Mouse (Mus musculus): ENCODE data around the gene L3hypdh.

DNA sequence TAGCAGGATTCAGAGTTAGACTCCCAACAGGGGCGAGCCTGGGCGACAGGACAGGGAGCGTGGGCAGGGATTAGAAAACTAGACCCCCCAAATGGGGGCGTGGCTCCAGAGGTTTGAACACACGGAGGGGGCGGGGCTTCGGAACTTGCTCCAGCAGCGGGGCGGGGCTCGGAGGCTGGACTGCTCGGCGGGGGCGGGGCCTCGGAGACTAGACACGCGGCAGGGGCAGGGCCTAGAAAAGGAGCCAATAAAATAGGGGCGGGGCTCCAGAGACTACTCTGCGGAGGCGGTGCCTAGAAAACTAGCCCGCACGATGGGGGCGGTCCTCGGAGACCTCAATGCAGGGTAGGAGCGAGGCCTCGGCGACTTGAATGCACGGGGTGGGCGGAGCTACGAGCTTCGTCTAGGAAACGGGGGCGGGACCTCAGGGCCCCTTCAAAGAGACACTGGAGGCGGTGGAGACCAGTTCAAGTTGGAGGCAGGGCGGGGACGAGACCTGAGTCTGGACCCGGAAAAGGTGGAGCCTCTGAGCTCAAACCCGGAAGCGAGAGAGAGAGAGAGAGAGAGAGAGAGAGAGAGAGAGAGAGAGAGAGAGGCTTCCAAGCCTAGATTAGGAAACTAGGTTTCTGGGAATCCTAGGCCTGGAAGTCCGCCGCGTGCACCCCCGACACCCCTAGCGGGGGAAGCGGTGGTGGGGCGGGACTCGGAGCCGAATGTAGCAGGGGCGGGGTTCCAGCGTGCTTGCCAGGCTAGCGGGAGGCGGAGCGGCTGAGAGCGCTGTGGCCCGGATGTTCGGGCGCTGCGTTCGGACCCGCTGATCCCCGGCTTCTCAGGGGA, at the start of gene L3hypdh, which contains the start of gene Jkamp:
- TF ChIP-seq CTCF (IDR thresholded peaks at IDR 0.05; ENCODE audit: insufficient read depth, low read length) (no peak), POLR2A (IDR thresholded peaks at IDR 0.05; ENCODE audit: borderline replicate concordance, extremely low read depth, low read depth, low read length) (peak; percentile 51; the same call in 1 of the 2 replicates)

Measured in lung, adult 2 months (tissue).